Mouse (Mus musculus) olfactory bulb, adult 2 months (tissue): ENCODE measurements around the gene Slc25a5. TPM values are rescaled to one million over a fixed set of nuclear protein-coding genes. Genes with fewer than 3 reads are reported as not detected.

Experiments
- H3K27ac ChIP-seq: fragments of 200-500 bp; 2 replicates; pipeline ENCODE4 v1.5.1; 2012; ENCODE audit warnings: low read depth, low read length; ENCODE audit not compliant: insufficient read depth
- H3K4me1 ChIP-seq: fragments of 200-500 bp; 2 replicates; pipeline ENCODE4 v1.6.1; 2012; ENCODE audit warnings: low read length; ENCODE audit not compliant: control insufficient read depth, insufficient read depth
- H3K4me3 ChIP-seq: fragments of 200-500 bp; 2 replicates; pipeline ENCODE4 v1.5.1; 2012; ENCODE audit warnings: mild to moderate bottlenecking, low read depth, low read length, moderate library complexity; ENCODE audit not compliant: insufficient read depth
- CTCF ChIP-seq: fragments of 200-500 bp; IDR thresholded peaks from 2 replicates; pipeline ENCODE4 v1.5.1; 2012; ENCODE audit warnings: low read depth, mild to moderate bottlenecking, low read length, moderate library complexity; ENCODE audit not compliant: insufficient read depth
- POLR2A ChIP-seq: fragments of 200-500 bp; IDR thresholded peaks from 2 replicates; pipeline ENCODE4 v1.6.1; 2012; ENCODE audit warnings: mild to moderate bottlenecking, low read depth, low read length, moderate library complexity; ENCODE audit not compliant: insufficient read depth
- WGBS: fragments of 180-500 bp; shearing (Covaris S2); methylation state at CpG from one replicate; pipeline ENCODE4 v1.1.7; 2018; 5-methylcytosine and 5-hydroxymethylcytosine counted together
- polyA plus RNA-seq: library from polyadenylated mRNA; stranded (reverse); fragments of >200 nt; gene quantifications from 2 replicates; pipeline ENCODE4 v1.2.4, GENCODE M21; 2012; ENCODE audit warnings: low replicate concordance; ENCODE audit not compliant: missing spikeins, insufficient read depth, insufficient read length

The Slc25a5 gene
- polyA plus RNA-seq, 1 experiment, result 502 TPM

DNA sequence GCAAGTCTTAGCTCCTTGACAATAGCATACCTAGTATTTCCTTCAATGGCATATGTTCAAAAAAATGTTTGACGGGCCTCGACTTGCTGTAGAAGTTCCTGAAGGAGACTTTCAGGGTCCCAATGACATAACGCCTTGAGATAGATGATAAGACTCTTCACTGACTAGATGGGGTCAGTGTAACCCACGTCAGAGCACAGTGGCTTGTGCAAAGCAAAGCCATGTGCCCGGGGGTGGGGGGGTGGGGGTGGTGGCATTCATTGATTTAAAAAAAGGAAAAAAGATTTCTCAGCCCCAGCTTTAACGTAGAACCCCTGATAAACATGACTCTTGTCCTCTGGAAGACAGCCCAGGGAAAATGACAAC lies 12.8 kb downstream of the Slc25a5 start:
- WGBS, result 51% methylated on average over 6 of the region's 6 CpGs
- H3K27ac ChIP-seq, result no peak overlapping the region
- H3K4me3 ChIP-seq, result no peak overlapping the region
- H3K4me1 ChIP-seq, result no peaks in the 10 kb centered on the region
- TF ChIP-seq POLR2A (no peak), CTCF (no peak)

- H3K4me1 ChIP-seq, result no peaks in the 10 kb centered on the region
- WGBS, result 42% methylated on average over 5 of the region's 5 CpGs
- no peak overlapping the region for H3K27ac ChIP-seq
- no peak overlapping the region for H3K4me3 ChIP-seq
- TF ChIP-seq CTCF, result no peak
- no peak for TF ChIP-seq POLR2A
Observed at GRCm38 (mm10) chrX:36811377-36811776, 15.9 kb downstream of the Slc25a5 start.

GRCm38 (mm10) chrX:36814161-36814836 lies 18.8 kb downstream of the Slc25a5 start:
- 69% methylated on average over 8 of the region's 8 CpGs for WGBS
- H3K4me1 ChIP-seq, result no peaks in the 10 kb centered on the region
- TF ChIP-seq CTCF (no peak), POLR2A (no peak)
- H3K27ac ChIP-seq, result no peak overlapping the region
- no peak overlapping the region for H3K4me3 ChIP-seq

- no peak overlapping the region for H3K27ac ChIP-seq
- no peak for TF ChIP-seq CTCF
- TF ChIP-seq POLR2A, result no peak
- H3K4me3 ChIP-seq, result no peak overlapping the region
- 90% methylated on average over 4 of the region's 4 CpGs for WGBS
- H3K4me1 ChIP-seq, result no peaks in the 10 kb centered on the region
Observed at GRCm38 (mm10) chrX:36815022-36815421, 19.6 kb downstream of the Slc25a5 start.

DNA sequence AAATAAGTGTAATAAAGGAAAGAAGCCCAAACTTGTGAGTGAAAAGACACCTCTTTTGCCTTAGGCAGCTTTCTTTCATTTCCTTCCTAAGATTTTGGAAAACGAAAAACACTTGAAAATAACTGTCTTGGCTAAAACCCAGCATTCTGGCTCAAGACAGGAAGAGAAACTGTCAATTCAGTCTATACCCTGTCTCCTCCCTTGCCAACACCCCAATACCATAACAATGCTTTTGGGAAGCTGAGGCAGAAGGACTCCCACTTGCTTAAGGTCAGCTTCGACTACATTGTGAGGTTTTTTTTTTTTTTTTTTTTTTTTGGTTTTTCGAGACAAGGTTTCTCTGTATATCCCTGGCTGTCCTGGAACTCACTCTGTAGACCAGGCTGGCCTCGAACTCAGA lies 20.0 kb downstream of the Slc25a5 start:
- TF ChIP-seq POLR2A, result no peak
- TF ChIP-seq CTCF, result no peak
- WGBS, result 71% methylated on average over 4 of the region's 4 CpGs
- Histone ChIP-seq H3K4me1 (no peaks in the 10 kb centered on the region), H3K27ac (no peak overlapping the region), H3K4me3 (no peak overlapping the region)

DNA sequence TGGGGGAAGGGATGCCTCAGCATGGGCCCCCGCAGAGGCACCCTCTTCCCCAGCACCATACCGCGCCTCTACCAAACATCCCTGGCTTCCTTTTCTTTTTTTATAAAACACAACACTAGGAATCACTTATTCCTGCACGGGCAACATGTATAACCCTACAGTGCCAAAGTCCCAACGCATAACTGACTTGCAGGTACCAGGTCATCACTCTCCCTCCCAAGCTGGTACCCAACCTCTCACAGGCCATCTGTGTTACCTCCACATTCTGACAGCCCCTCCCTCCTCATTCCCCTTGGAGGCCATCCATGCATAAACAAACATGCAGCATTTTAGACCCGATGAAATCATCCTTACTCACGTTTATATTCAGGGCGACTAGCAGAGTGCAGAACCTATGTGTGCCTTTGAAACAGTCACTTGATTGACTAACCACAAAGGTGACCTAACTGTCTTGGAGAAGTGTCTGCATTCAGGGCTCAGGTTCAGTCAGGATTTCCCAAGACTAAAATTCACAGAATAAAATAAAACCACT lies 21.0 kb downstream of the Slc25a5 start:
- TF ChIP-seq CTCF (no peak), POLR2A (no peak)
- 46% methylated on average over 8 of the region's 8 CpGs for WGBS
- no peaks in the 10 kb centered on the region for H3K4me1 ChIP-seq
- no peak overlapping the region for H3K4me3 ChIP-seq
- H3K27ac ChIP-seq, result no peak overlapping the region

DNA sequence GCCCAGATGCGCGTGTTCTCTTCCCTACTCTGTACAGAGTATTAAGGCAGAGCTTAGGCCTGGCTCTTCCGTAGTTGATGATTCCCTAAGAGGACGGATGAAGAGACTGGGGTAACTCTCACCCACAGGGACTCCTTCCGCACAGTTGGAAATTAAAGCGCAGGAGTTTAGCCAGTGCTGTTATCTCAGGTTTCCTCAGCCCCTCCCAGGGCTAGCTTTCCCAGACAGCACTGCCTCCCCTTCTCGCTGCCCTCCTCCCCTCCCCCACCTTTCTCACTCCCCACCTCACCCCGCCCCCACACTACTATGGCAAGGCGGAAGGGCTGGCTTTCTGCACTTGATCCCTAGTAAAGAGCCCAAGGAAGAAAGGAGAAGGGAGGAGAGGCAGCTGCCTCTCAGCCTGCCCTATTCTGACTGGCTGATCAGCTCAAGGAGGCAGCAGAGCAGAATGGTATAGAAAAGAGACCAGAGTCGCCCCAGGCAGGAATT lies 21.5 kb downstream of the Slc25a5 start:
- Histone ChIP-seq H3K4me3 (no peak overlapping the region), H3K4me1 (no peaks in the 10 kb centered on the region), H3K27ac (no peak overlapping the region)
- TF ChIP-seq CTCF (no peak), POLR2A (no peak)
- WGBS, result 28% methylated on average over 8 of the region's 10 CpGs

DNA sequence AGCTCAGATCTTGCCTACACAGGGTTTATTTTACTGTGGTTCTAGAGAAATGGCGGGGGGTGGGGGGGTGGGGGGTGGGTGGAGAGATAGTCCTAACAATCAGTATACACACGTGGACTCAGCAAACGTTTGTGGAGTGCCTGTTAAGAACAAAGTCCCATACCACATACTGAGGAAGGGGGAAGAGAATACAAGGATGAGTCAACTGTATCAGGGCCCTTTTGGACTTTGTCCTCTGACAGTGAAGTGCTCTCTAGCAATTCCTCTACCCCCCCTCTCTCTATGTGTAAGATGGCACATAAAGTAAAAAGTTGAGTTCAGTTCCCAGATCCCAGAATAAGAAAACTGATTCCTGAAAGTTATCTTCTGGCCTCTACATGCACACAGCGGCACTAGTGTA lies 24.1 kb downstream of the Slc25a5 start:
- Histone ChIP-seq H3K4me3 (no peak overlapping the region), H3K27ac (no peak overlapping the region), H3K4me1 (no peaks in the 10 kb centered on the region)
- TF ChIP-seq CTCF, result no peak
- no peak for TF ChIP-seq POLR2A
- WGBS, result 69% methylated on average over 4 of the region's 4 CpGs

- Histone ChIP-seq H3K4me1 (no peaks in the 10 kb centered on the region), H3K4me3 (no peak overlapping the region), H3K27ac (no peak overlapping the region)
- WGBS, result 30% methylated on average over 4 of the region's 4 CpGs
- TF ChIP-seq POLR2A, result no peak
- TF ChIP-seq CTCF, result no peak
Observed at GRCm38 (mm10) chrX:36820201-36820600, 24.8 kb downstream of the Slc25a5 start.
